In the genomic region with DNA sequence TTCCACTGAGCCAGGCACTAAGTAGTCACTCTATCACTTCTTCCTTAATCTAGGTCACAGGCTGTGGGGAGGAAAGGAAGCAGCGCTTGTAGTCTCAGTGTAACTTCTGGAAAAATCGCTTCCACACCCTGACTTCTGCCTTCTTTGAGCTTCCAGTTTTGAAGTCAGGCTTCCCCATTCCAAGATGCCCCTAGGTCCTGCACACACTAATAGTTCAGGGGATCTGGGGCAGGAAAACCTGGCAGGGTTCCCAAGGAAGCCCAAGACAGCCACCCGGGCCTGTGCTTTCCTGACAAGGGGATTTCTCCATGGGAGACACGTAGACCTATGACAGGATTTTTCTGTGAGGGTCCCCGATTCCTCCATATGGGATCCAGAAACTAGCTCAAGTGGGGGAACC, we compare ENCODE assay signal across 8 mouse cellular contexts. TPM values are rescaled to one million over a fixed set of nuclear protein-coding genes. Genes with fewer than 3 reads are reported as not detected.
DNase-seq lines count a peak whose midpoint lies in the region; ATAC-seq and TF ChIP-seq lines count a peak whose summit lies in the region.

No protein-coding gene starts in this region.

- H3K27ac ChIP-seq in MEL (ENCODE audit: control insufficient read depth, low read depth, low read length) = no peak overlapping the region
- H3K27ac ChIP-seq in forebrain, embryonic 14.5 days (ENCODE audit: low read depth, low read length) = no peak overlapping the region
- peak overlapping the region; percentile 53; the same call in 1 of the 2 replicates for H3K27ac ChIP-seq in kidney, adult 2 months (ENCODE audit: insufficient read depth, low read depth, low read length)

- peaks cover 40% of the 10 kb centered on the region for H3K79me2 ChIP-seq in MEL (ENCODE audit: control insufficient read depth, insufficient read depth, low read length, poor library complexity)

- 44% methylated on average over 5 of the region's 5 CpGs for whole genome bisulfite sequencing in forebrain, embryonic 14.5 days
- 4% methylated on average over 5 of the region's 5 CpGs for WGBS in kidney, adult 2 months

- TF ChIP-seq POLR2A in MEL (IDR thresholded peaks at IDR 0.05; ENCODE audit: control insufficient read depth in 1 of 2, insufficient read depth in 1 of 2, low read depth in 1 of 2, low read length in 2 of 2, poor library complexity in 1 of 2) = no peak
- no peak for TF ChIP-seq POLR2A in kidney, adult 2 months (IDR thresholded peaks at IDR 0.05; ENCODE audit: low read depth, low read length)

- H3K4me1 ChIP-seq in MEL (ENCODE audit: control insufficient read depth in 1 of 2, insufficient read depth in 2 of 2, low read length in 2 of 2) = peaks cover 0 to 22% of the 10 kb centered on the region in 2 experiments; a peak in 2 of 4 replicates
- peaks cover 18% of the 10 kb centered on the region for H3K4me1 ChIP-seq in forebrain, embryonic 14.5 days (ENCODE audit: control insufficient read depth, insufficient read depth, low read length)
- peaks cover 20% of the 10 kb centered on the region for H3K4me1 ChIP-seq in kidney, adult 2 months (ENCODE audit: control insufficient read depth, insufficient read depth, low read length)

- H3K4me2 ChIP-seq in forebrain, embryonic 14.5 days (ENCODE audit: low read length) = peak overlapping the region; percentile 97

- no peak for ATAC-seq in forebrain, embryonic 14.5 days

- no peak for TF ChIP-seq CTCF in MEL (IDR thresholded peaks at IDR 0.05 in 2 of 3, conservative IDR thresholded peaks at IDR 0.05 in 1 of 3; ENCODE audit: control insufficient read depth in 1 of 3, insufficient read depth in 1 of 3, low read depth in 2 of 3, low read length in 3 of 3, poor library complexity in 1 of 3, severe bottlenecking in 1 of 3)
- no peak for TF ChIP-seq CTCF in kidney, adult 2 months (conservative IDR thresholded peaks at IDR 0.05; ENCODE audit: insufficient read depth, insufficient read length, low read depth, low read length)

- H3K27me3 ChIP-seq in MEL (ENCODE audit: control insufficient read depth in 1 of 2, insufficient read depth in 2 of 2, low read length in 2 of 2) = no peaks in the 10 kb centered on the region
- H3K27me3 ChIP-seq in forebrain, embryonic 14.5 days (replicated peaks; ENCODE audit: control insufficient read depth, insufficient read depth, low read length) = no peaks in the 10 kb centered on the region
- no peaks in the 10 kb centered on the region for H3K27me3 ChIP-seq in kidney, adult 2 months (replicated peaks; ENCODE audit: control insufficient read depth, insufficient read depth, low read length)

- no peaks in the 10 kb centered on the region for H3K9me3 ChIP-seq in MEL (replicated peaks; ENCODE audit: insufficient read depth, low read length)
- no peaks in the 10 kb centered on the region for H3K9me3 ChIP-seq in forebrain, embryonic 14.5 days (replicated peaks; ENCODE audit: control insufficient read depth, low read length)

- H3K36me3 ChIP-seq in MEL (ENCODE audit: control insufficient read depth in 1 of 2, insufficient read depth in 2 of 2, low read length in 2 of 2) = peaks cover 0 to 4% of the 10 kb centered on the region in 2 experiments; a peak in 2 of 4 replicates
- 0 out of 2 replicates have a peak, but pooled peaks cover 7% of the 10 kb centered on the region for H3K36me3 ChIP-seq in forebrain, embryonic 14.5 days (ENCODE audit: control insufficient read depth, insufficient read depth, low read length)
- no peaks in the 10 kb centered on the region for H3K36me3 ChIP-seq in kidney, adult 2 months (ENCODE audit: control insufficient read depth, insufficient read depth, low read length)

- peak overlapping the region; percentile 83 to 97 for H3K4me3 ChIP-seq in MEL (ENCODE audit: control insufficient read depth in 1 of 2, insufficient read depth in 1 of 2, low read depth in 2 of 2, low read length in 2 of 2)
- H3K4me3 ChIP-seq in forebrain, embryonic 14.5 days (ENCODE audit: low read depth, low read length) = peak overlapping the region; percentile 98
- peak overlapping the region; percentile 98 for H3K4me3 ChIP-seq in kidney, adult 2 months (ENCODE audit: insufficient read depth, low read depth, low read length)

- TF ChIP-seq EP300 in MEL (IDR thresholded peaks at IDR 0.05; ENCODE audit: low read depth in 1 of 2, low read length in 2 of 2) = no peak

- TF ChIP-seq RAD21 in MEL (IDR thresholded peaks at IDR 0.05; ENCODE audit: low read depth, low read length) = no peak

- peak overlapping the region; percentile 84 for H3K9ac ChIP-seq in MEL (ENCODE audit: control insufficient read depth, low read depth, low read length, poor library complexity, severe bottlenecking)
- H3K9ac ChIP-seq in forebrain, embryonic 14.5 days (ENCODE audit: low read length) = peak overlapping the region; percentile 97

- DNase-seq in adrenal gland, postnatal 10 days = peak; percentile 44
- DNase-seq in adrenal gland, adult 8-10 months = no peak
- DNase-seq in MEL (ENCODE audit: low read depth, low spot score) = peak; percentile 62
- no peak for DNase-seq in forebrain, embryonic 14.5 days (ENCODE audit: low spot score)
- peak; percentile 33 for DNase-seq in kidney, adult 2 months
- DNase-seq in lung, postnatal 25 days (ENCODE audit: low spot score) = peak; percentile 21
- no peak for DNase-seq in ovary, postnatal 36 days (ENCODE audit: low spot score)
- DNase-seq in ovary, adult 18-20 months (ENCODE audit: low spot score) = no peak

TF ChIP-seq in MEL, 35 proteins besides CTCF, POLR2A, EP300 and RAD21 (continues in another document):
- no peak for TF ChIP-seq TCF12 (IDR thresholded peaks at IDR 0.05; ENCODE audit: low read depth, low read length)
- no peak for TF ChIP-seq MAX (IDR thresholded peaks at IDR 0.05; ENCODE audit: low read length)
- no peak for TF ChIP-seq MEF2A (IDR thresholded peaks at IDR 0.05; ENCODE audit: extremely low read depth, insufficient replicate concordance, low read depth, low read length, poor library complexity, severe bottlenecking)
- TF ChIP-seq BHLHE40 (IDR thresholded peaks at IDR 0.05; ENCODE audit: borderline replicate concordance, low read depth, low read length) = no peak
- TF ChIP-seq GATA1 (IDR thresholded peaks at IDR 0.05; ENCODE audit: low read depth, low read length) = no peak
- TF ChIP-seq HCFC1 (IDR thresholded peaks at IDR 0.05; ENCODE audit: low read depth, low read length) = no peak
- TF ChIP-seq TBP (IDR thresholded peaks at IDR 0.05; ENCODE audit: low read depth, low read length) = no peak
- TF ChIP-seq USF1 (IDR thresholded peaks at IDR 0.05; ENCODE audit: low read depth, low read length) = no peak
- no peak for TF ChIP-seq GABPA (IDR thresholded peaks at IDR 0.05; ENCODE audit: low read depth, low read length)
- no peak for TF ChIP-seq MAFK (IDR thresholded peaks at IDR 0.05; ENCODE audit: borderline replicate concordance, low read depth, low read length)
- TF ChIP-seq CHD2 (IDR thresholded peaks at IDR 0.05; ENCODE audit: low read length) = no peak
- no peak for TF ChIP-seq E2F4 (IDR thresholded peaks at IDR 0.05; ENCODE audit: borderline replicate concordance, low read depth, low read length)
- TF ChIP-seq SIN3A (IDR thresholded peaks at IDR 0.05; ENCODE audit: low read length) = no peak; the same call in 1 of the 2 replicates
- TF ChIP-seq POLR2AphosphoS2 (IDR thresholded peaks at IDR 0.05; ENCODE audit: low read length) = no peak

RNA-seq across cellular contexts. Expression of a gene that starts 0.9 kb away (rescaled TPM):
- 10 to 100 TPM; 64.7 to 82.6 TPM for total RNA-seq in adrenal gland, postnatal 10 days (2021)
- total RNA-seq in adrenal gland, adult 8-10 months (2022) = 100 to 1,000 TPM in 2 of 4 experiments, 10 to 100 TPM in 2; 91.8 to 136 (median 113) TPM
- 29.6 and 32.7 TPM in 2 replicates for total RNA-seq in MEL (2012; rRNA removed)
- polyA plus RNA-seq in MEL (2012; ENCODE audit: insufficient read depth in 1 of 2, insufficient read length in 2 of 2, low read depth in 1 of 2, low replicate concordance in 2 of 2, missing spikeins in 1 of 2) = 100 to 1,000 TPM in 1 of 2 experiments, 10 to 100 TPM in 1; 54.5 to 260 TPM
- 81.0 and 99.5 TPM in 2 replicates for polyA plus RNA-seq in forebrain, embryonic 14.5 days (2014; fragmentation: Nextera tagmentation; extraction: Ambion mirVana)
- polyA plus RNA-seq in kidney, adult 2 months (2012; rRNA removed) = 87.7 and 105 TPM in 2 replicates

RNA-seq across cellular contexts. Expression of a gene that starts 13.9 kb away (rescaled TPM):
- 10 to 100 TPM; 64.5 to 80.9 TPM for total RNA-seq in adrenal gland, postnatal 10 days (2021)
- 10 to 100 TPM; 35.0 to 78.6 (median 57.4) TPM for total RNA-seq in adrenal gland, adult 8-10 months (2022)
- total RNA-seq in MEL (2012; rRNA removed) = 14.7 and 15.0 TPM in 2 replicates
- polyA plus RNA-seq in MEL (2012; ENCODE audit: insufficient read depth in 1 of 2, insufficient read length in 2 of 2, low read depth in 1 of 2, low replicate concordance in 2 of 2, missing spikeins in 1 of 2) = 10 to 100 TPM in 1 of 2 experiments, not detected in 1; 70.6 TPM
- 13.6 and 19.3 TPM in 2 replicates for polyA plus RNA-seq in forebrain, embryonic 14.5 days (2014; fragmentation: Nextera tagmentation; extraction: Ambion mirVana)
- polyA plus RNA-seq in kidney, adult 2 months (2012; rRNA removed) = 18.4 and 19.5 TPM in 2 replicates

RNA-seq across cellular contexts. Expression of a gene that starts 39.2 kb away (rescaled TPM):
- total RNA-seq in adrenal gland, postnatal 10 days (2021) = 10 to 100 TPM in 1 of 2 experiments, 1 to 10 TPM in 1; 6.9 to 13.1 TPM
- total RNA-seq in adrenal gland, adult 8-10 months (2022) = 10 to 100 TPM; 19.3 to 46.2 (median 33.3) TPM
- 1.0 and 1.5 TPM in 2 replicates for total RNA-seq in MEL (2012; rRNA removed)
- 1 to 10 TPM in 1 of 2 experiments, not detected in 1; 3.8 TPM for polyA plus RNA-seq in MEL (2012; ENCODE audit: insufficient read depth in 1 of 2, insufficient read length in 2 of 2, low read depth in 1 of 2, low replicate concordance in 2 of 2, missing spikeins in 1 of 2)
- 16.0 and 21.5 TPM in 2 replicates for polyA plus RNA-seq in forebrain, embryonic 14.5 days (2014; fragmentation: Nextera tagmentation; extraction: Ambion mirVana)
- polyA plus RNA-seq in kidney, adult 2 months (2012; rRNA removed) = 36.8 and 39.5 TPM in 2 replicates

RNA-seq across cellular contexts. Expression of a gene that starts 39.4 kb away (rescaled TPM):
- 10 to 100 TPM; 17.7 to 20.1 TPM for total RNA-seq in adrenal gland, postnatal 10 days (2021)
- total RNA-seq in adrenal gland, adult 8-10 months (2022) = 10 to 100 TPM; 16.2 to 33.5 (median 25.7) TPM
- 38.3 and 38.7 TPM in 2 replicates for total RNA-seq in MEL (2012; rRNA removed)
- 10 to 100 TPM in 1 of 2 experiments, not detected in 1; 63.4 TPM for polyA plus RNA-seq in MEL (2012; ENCODE audit: insufficient read depth in 1 of 2, insufficient read length in 2 of 2, low read depth in 1 of 2, low replicate concordance in 2 of 2, missing spikeins in 1 of 2)
- 35.7 and 37.2 TPM in 2 replicates for polyA plus RNA-seq in forebrain, embryonic 14.5 days (2014; fragmentation: Nextera tagmentation; extraction: Ambion mirVana)
- polyA plus RNA-seq in kidney, adult 2 months (2012; rRNA removed) = 14.3 and 19.5 TPM in 2 replicates

RNA-seq across cellular contexts. Expression of a gene that starts 56.9 kb away (rescaled TPM):
- total RNA-seq in adrenal gland, postnatal 10 days (2021) = 10 to 100 TPM; 45.2 to 50.5 TPM
- total RNA-seq in adrenal gland, adult 8-10 months (2022) = 10 to 100 TPM; 52.0 to 78.6 (median 55.5) TPM
- total RNA-seq in MEL (2012; rRNA removed) = 50.4 and 52.0 TPM in 2 replicates
- polyA plus RNA-seq in MEL (2012; ENCODE audit: insufficient read depth in 1 of 2, insufficient read length in 2 of 2, low read depth in 1 of 2, low replicate concordance in 2 of 2, missing spikeins in 1 of 2) = 100 to 1,000 TPM in 1 of 2 experiments, not detected in 1; 210 TPM
- 66.6 and 71.7 TPM in 2 replicates for polyA plus RNA-seq in forebrain, embryonic 14.5 days (2014; fragmentation: Nextera tagmentation; extraction: Ambion mirVana)
- 22.6 and 23.1 TPM in 2 replicates for polyA plus RNA-seq in kidney, adult 2 months (2012; rRNA removed)

Comparison
In these comparisons a context has a peak if more than half of its experiments do, and no peak if none do; other contexts are left out.
1. DNase-seq: peak in adrenal gland, postnatal 10 days (single experiment), MEL (single experiment), kidney, adult 2 months (single experiment) and lung, postnatal 25 days (single experiment); none in adrenal gland, adult 8-10 months (single experiment), forebrain, embryonic 14.5 days (single experiment), ovary, postnatal 36 days (single experiment) and ovary, adult 18-20 months (single experiment).
2. Peak in every context shown above with its lines, with median percentiles within 50 percentile points of each other: H3K4me3 ChIP-seq.